Mouse (Mus musculus): ENCODE results near the gene Stat5b.
A peak's percentile ranks its signal among the peaks of the same experiment; 100 is the strongest.

Stat5b gene

GRCm38 (mm10) chr11:100816801-100817200, 33.7 kb downstream of the Stat5b start:
- no peak for DNase-seq (ENCODE audit: low spot score in 2 of 2)

GRCm38 (mm10) chr11:100816342-100816741, 34.2 kb downstream of the Stat5b start:
- DNase-seq (ENCODE audit: low spot score in 2 of 2), result no peak

- DNase-seq (ENCODE audit: low spot score in 2 of 2), result no peak
Measured at GRCm38 (mm10) chr11:100814498-100814897, 36.0 kb downstream of the Stat5b start.

- no peak for DNase-seq (ENCODE audit: low spot score in 2 of 2)
Measured at GRCm38 (mm10) chr11:100811132-100811531, 39.4 kb downstream of the Stat5b start.

- no peak for DNase-seq (ENCODE audit: low spot score in 2 of 2)
Measured at GRCm38 (mm10) chr11:100810516-100810915, 40.0 kb downstream of the Stat5b start.

- DNase-seq (ENCODE audit: low spot score in 2 of 2), result no peak
Measured at GRCm38 (mm10) chr11:100806380-100807305, 43.9 kb downstream of the Stat5b start.

GRCm38 (mm10) chr11:100805535-100805934, 45.0 kb downstream of the Stat5b start:
- no peak for DNase-seq (ENCODE audit: low spot score in 2 of 2)

GRCm38 (mm10) chr11:100804409-100804808, 46.1 kb downstream of the Stat5b start:
- DNase-seq (ENCODE audit: low spot score in 2 of 2), result no peak

- DNase-seq (ENCODE audit: low spot score in 2 of 2), result no peak
Measured at GRCm38 (mm10) chr11:100799426-100799825, 51.1 kb downstream of the Stat5b start.

GRCm38 (mm10) chr11:100796585-100796984, 53.9 kb downstream of the Stat5b start:
- DNase-seq (ENCODE audit: low spot score in 2 of 2), result no peak

GRCm38 (mm10) chr11:100795386-100795785, 55.1 kb downstream of the Stat5b start:
- DNase-seq (ENCODE audit: low spot score in 2 of 2), result no peak

GRCm38 (mm10) chr11:100791457-100792049, 59.0 kb downstream of the Stat5b start:
- no peak for DNase-seq (ENCODE audit: low spot score in 2 of 2)

GRCm38 (mm10) chr11:100790644-100791043, 59.9 kb downstream of the Stat5b start:
- DNase-seq (ENCODE audit: low spot score in 2 of 2), result peak in 1 of 2 experiments; percentile 28

GRCm38 (mm10) chr11:100789702-100790101, 60.8 kb downstream of the Stat5b start:
- no peak for DNase-seq (ENCODE audit: low spot score in 2 of 2)

GRCm38 (mm10) chr11:100785774-100786173, 64.8 kb downstream of the Stat5b start:
- no peak for DNase-seq (ENCODE audit: low spot score in 2 of 2)

GRCm38 (mm10) chr11:100784286-100784685, 66.2 kb downstream of the Stat5b start:
- DNase-seq (ENCODE audit: low spot score in 2 of 2), result no peak

- DNase-seq (ENCODE audit: low spot score in 2 of 2), result no peak
Measured at GRCm38 (mm10) chr11:100782568-100782967, 68.0 kb downstream of the Stat5b start.

- no peak for DNase-seq (ENCODE audit: low spot score in 2 of 2)
Measured at GRCm38 (mm10) chr11:100781763-100782475, 68.6 kb downstream of the Stat5b start.

GRCm38 (mm10) chr11:100780247-100780646, 70.3 kb downstream of the Stat5b start:
- DNase-seq (ENCODE audit: low spot score in 2 of 2), result no peak

- DNase-seq (ENCODE audit: low spot score in 2 of 2), result no peak
Measured at GRCm38 (mm10) chr11:100778069-100778468, 72.5 kb downstream of the Stat5b start.

GRCm38 (mm10) chr11:100775921-100776320, 74.6 kb downstream of the Stat5b start:
- DNase-seq (ENCODE audit: low spot score in 2 of 2), result no peak

GRCm38 (mm10) chr11:100774261-100774660, 76.3 kb downstream of the Stat5b start:
- DNase-seq (ENCODE audit: low spot score in 2 of 2), result no peak

All from frontal cortex, postnatal 36 days (tissue).